Mouse (Mus musculus) thymus, postnatal 14 days (tissue): ENCODE data around the gene Grap.

Source experiments
- DNase-seq: peaks from one replicate; pipeline ENCODE4 v3.0.0; 2021

Grap gene

DNA sequence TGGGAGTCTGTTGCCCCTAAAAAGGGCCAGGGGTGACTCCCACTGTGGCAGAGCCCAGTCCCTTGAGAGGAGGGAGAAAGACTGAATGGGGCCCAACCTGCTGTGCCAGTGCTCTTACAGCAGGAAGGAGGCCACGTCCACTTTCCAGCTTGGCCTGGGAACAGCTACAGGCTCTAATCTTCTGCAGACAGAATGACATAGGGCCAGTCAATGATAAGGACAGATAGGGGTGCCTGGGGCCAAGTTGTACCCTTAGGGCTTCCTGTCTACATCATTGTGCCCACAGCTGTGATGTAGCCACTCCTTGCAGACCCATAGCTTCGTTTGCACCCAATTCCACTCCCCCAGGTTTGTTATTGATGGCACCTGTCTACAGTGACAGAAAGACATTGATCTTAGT, 33.1 kb downstream of the Grap start:
- DNase-seq, result no peak

GRCm38 (mm10) chr11:61686906-61687453, 33.9 kb downstream of the Grap start:
- no peak for DNase-seq

DNA sequence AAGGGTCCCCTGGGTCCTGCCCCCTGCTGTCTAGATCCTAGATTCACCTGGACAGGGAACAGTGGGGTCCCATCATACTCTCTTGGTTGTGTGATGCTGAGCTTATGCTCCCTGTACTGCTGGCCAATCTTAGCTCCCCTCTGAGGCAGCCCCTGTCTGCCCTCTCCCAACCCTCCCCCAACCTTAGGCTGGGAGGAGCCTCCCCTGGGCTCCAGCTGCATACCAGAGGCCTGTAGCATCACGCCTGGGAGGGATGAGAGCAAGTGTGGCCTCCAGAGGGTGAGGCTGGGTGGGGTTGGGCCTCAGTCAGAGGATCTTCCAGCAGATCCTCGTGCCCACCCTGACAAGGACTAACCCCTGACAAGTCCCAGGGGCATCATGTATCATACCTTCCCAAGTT, 34.5 kb downstream of the Grap start:
- no peak for DNase-seq

GRCm38 (mm10) chr11:61692996-61693395, 39.9 kb downstream of the Grap start:
- DNase-seq, result no peak

GRCm38 (mm10) chr11:61698852-61699251, 45.8 kb downstream of the Grap start:
- DNase-seq, result no peak

- DNase-seq, result no peak
Measured at GRCm38 (mm10) chr11:61699460-61699859, 46.4 kb downstream of the Grap start.

- no peak for DNase-seq
Measured at GRCm38 (mm10) chr11:61699933-61700332, 46.9 kb downstream of the Grap start.

DNA sequence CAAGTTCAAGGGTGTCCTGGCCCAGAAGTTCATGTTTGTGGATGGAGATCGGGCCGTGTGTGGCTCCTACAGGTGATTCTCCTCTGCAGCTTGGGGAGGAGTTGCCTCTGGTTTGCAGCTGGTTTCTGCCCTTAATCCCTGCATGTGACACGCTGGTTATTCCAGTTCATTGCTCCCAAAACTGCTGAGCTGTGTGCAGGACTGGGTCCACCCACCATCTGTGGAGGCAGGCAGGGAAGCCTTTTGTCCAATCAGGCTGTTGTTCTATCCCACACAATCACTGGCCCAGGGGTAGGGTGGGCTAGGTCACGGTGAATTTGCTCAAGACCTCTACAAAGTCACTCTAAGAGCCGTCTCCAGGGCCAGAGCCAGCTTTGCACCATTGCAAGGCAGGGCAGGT, 48.6 kb downstream of the Grap start:
- no peak for DNase-seq

DNA sequence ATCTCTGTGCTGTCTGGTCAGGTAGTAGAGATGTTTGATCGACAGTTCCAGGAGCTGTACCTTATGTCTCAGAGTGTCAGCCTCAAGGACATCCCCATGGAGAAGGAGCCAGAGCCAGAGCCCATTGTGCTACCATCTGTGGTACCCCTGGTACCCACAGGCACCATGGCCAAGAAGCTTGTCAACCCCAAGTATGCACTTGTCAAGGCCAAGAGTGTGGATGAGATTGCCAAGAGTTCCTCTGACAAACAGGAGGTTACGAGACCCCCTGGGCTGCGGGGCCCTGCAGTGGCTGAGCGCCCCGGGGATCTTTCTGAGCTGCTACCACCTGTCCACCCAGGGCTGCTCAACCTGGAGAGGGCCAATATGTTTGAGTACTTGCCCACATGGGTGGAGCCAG, 49.4 kb downstream of the Grap start:
- DNase-seq, result no peak

DNA sequence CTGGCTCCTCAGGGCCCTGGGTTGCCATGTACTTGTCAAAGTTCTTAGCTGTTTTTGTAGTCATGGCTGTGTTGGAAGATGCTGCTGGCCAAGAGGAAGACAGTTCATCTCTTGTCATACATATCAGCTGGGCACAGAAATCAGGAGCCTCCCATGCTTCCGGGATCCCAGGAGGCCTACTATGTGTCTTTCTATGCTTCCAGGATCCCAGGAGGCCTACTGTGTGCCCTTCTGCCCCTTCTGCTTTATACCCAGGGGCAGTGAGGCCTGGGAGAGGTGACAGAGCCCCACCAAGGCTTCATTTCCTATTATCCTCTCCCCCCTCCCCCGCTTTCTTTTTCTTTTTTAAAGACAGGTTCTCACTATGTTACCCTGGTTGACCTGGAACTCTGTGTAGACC, 52.5 kb downstream of the Grap start:
- DNase-seq, result no peak

DNA sequence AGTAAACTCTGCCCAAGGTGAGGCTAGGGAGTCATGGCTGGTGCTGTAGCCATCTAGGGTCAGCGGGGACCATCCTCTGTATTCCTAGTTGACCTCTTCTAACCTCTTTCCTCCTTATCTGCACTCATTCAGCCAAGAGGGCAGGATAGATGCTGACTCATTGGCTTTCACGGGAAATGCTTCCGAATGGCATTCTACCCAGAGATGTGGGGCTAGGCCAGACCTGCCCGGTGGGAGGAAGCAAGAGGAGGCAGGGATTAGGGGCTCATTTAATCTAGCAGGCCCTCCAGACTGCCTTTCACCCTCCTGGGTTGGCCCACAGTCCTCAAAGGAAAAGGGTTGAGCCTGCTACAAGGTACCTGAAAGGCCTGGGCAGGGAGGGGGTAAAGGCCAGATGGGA, 53.2 kb downstream of the Grap start:
- DNase-seq, result no peak

- DNase-seq, result peak; percentile 20
Measured at GRCm38 (mm10) chr11:61708928-61709327, 55.9 kb downstream of the Grap start.

DNA sequence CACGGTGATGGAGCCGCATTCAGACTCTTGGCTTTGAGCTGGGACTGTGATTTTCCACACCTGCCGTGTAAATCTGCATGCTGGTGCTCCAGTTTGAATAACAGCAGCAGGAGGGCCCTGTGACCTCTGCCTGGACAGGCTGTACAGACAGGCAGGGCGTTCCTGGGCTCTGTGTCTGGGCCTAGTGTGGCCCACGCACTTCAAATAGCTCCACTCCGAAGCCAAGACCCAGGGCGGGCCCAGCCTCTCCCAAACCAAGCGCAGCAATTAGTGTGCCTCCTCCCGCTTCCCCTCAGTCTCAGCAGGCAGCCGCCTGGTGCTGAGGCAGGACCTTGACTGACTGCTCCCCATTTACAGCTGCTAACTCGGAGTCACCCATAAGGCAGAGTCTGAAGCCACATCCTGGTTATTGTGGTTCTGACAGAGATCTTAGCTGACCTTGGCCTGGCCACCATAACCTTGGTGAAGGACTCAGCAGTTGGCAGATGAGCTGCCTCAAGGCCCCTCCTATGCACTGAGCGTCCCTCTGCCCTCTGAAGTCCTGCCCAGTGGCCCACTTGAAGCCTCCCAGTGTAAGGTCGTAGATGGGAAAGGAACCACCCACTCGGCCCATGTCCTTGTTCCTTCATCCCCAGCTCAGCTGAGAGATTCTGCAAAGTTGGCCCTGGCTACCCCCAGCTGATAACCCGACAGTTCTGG, 60.2 kb downstream of the Grap start:
- no peak for DNase-seq

DNA sequence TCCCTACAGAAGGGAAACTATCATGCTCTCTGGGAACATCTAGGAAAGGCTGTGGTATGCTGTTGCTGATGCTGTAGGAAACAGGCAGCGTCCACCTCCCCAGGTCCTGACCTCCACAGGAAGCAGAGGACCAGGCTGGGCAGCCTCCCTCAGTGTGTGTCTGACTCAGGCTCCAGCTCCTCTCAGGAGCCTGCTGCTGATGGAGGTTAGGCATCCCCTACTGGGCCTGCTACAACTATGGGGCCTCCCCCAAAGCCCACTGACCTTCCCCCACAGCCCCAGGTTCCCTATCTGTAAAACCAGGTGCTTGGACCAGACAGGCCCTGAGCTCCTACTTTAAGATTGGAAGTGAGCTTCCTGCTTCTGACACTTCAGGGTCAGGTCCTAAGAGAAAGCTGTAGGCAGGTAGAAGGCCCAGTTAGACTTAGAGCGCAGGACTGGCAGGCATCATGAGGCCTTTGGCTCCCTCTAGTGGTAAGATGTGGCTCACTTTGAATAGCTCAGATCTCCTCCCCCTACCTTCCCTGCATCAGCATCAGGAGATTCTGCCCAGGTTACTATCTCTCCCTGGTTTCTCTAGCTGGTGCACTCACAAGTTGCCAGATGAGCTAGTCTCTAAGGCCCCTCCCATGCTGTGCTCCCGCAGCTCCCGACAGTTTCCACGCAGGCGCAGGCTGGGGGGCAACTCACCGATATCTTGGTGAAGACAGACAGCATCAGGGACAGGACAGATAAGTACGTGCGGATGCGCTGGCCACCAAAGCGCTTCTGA, 61.5 kb downstream of the Grap start:
- peak; percentile 79 for DNase-seq

GRCm38 (mm10) chr11:61715130-61715529, 62.1 kb downstream of the Grap start:
- no peak for DNase-seq

- DNase-seq, result no peak
Measured at GRCm38 (mm10) chr11:61717990-61718389, 64.9 kb downstream of the Grap start.

DNA sequence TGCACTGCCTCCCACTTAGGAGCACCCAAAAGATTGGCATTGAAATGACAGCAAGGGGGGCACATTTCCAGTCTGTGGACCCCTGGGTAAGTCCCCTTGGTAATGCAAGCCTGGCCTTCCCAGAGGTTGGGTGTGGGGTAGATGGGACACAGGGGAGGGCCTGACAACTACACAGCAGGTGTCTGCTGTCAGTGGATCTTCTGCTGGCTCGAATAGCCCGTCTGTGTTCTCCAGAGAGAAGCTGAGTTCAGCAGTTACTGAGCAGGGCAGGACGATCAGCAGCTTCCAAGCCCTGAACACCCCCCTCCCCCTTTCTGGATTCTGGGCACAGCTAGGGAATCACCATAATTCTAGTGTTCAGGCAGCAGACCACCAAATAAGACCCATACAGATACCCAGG, 66.3 kb downstream of the Grap start:
- no peak for DNase-seq

DNA sequence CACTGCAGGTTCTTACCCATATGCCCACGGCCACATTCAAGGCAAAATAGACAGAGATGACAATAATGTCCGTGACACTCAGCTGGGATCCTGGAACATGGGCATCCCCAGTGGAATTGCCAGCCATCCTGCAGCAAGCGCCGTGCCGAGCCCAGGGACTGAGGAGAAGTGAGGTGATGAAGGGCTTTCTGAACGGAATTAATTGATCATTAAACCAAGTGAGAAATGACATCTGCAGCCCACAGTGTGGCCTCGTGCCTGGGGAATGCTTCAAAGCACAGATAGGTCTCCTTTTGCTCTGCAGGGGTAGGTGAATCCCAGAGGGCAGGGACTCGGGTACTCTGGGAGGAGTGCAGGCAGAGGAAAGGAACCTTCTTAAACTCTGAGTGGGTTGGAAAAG, 66.8 kb downstream of the Grap start:
- no peak for DNase-seq

GRCm38 (mm10) chr11:61720636-61721035, 67.6 kb downstream of the Grap start, which contains the start of gene Slc5a10:
TSS of gene Slc5a10 (minus strand) at chr11:61720826.
- DNase-seq, result no peak

DNA sequence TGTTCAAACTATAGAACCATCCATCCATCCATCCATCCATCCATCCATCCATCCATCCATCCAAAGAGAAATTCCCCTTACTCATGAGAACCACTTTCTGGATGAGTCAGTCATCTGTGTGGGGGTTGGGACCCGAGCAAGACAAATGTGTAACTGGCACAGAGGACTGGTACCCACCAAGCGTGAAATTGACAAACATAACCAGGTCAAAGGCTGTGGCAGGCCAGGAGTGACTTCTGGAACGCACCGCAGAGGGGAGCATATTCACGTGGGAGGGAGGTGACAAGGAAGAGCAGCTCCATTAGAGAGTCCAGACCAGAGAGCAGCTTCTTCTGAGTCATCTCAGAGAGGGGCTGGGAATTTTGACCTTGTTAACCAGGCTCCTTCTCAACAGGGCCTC, 69.0 kb downstream of the Grap start:
- no peak for DNase-seq
